Mouse (Mus musculus) forebrain, embryonic 14.5 days (tissue): ENCODE results near the gene Runx1. TPM values are rescaled to one million over a fixed set of nuclear protein-coding genes. Genes with fewer than 3 reads are reported as not detected.
A peak's percentile ranks its signal among the peaks of the same experiment; 100 is the strongest.

Experiments
- ATAC-seq: fragments of 200-750 bp; cut with Nextera tagmentation; 2 replicates; pipeline ENCODE4 v1.8.0; 2017; ENCODE audit warnings: mild to moderate bottlenecking, moderate library complexity
- DNase-seq: peaks from one replicate; pipeline ENCODE4 v3.0.0-alpha.2; 2015; ENCODE audit warnings: low spot score
- H3K27ac ChIP-seq: fragments of 300-500 bp; sonication (generic); 2 replicates; pipeline ENCODE4 v1.5.1; 2014; ENCODE audit warnings: low read depth, mild to moderate bottlenecking, control low read depth, low read length, moderate library complexity
- H3K27me3 ChIP-seq: fragments of 300-500 bp; sonication (generic); replicated peaks from 2 replicates; pipeline ENCODE4 v1.6.1; 2014; ENCODE audit warnings: low read length, control low read depth, mixed read lengths; ENCODE audit not compliant: control insufficient read depth, insufficient read depth
- H3K36me3 ChIP-seq: fragments of 300-500 bp; sonication (generic); 2 replicates; pipeline ENCODE4 v1.6.1; 2014; ENCODE audit warnings: low read length, control low read depth; ENCODE audit not compliant: control insufficient read depth, insufficient read depth
- H3K4me1 ChIP-seq: fragments of 300-500 bp; sonication (generic); 2 replicates; pipeline ENCODE4 v1.6.1; 2014; ENCODE audit warnings: antibody characterized with exemption, low read length, control low read depth; ENCODE audit not compliant: control insufficient read depth, insufficient read depth
- H3K4me2 ChIP-seq: fragments of 300-500 bp; sonication (generic); 2 replicates; pipeline ENCODE4 v1.6.1; 2014; ENCODE audit warnings: mild to moderate bottlenecking, control low read depth, low read length
- H3K4me3 ChIP-seq: fragments of 300-500 bp; sonication (generic); 2 replicates; pipeline ENCODE4 v1.5.1; 2014; ENCODE audit warnings: low read depth, low read length, control low read depth
- H3K9ac ChIP-seq: fragments of 300-500 bp; sonication (generic); 2 replicates; pipeline ENCODE4 v1.6.1; 2014; ENCODE audit warnings: mild to moderate bottlenecking, low read length, control low read depth, moderate library complexity
- H3K9me3 ChIP-seq: fragments of 300-500 bp; sonication (generic); replicated peaks from 2 replicates; pipeline ENCODE4 v1.6.1; 2016; ENCODE audit warnings: low read length, control low read depth, mixed read lengths; ENCODE audit not compliant: control insufficient read depth
- WGBS: fragments of 180-500 bp; shearing (Covaris S2); extraction: QIAGEN DNeasy Blood & Tissue Kit; methylation state at CpG from one replicate; pipeline ENCODE4 v1.1.7; 2014; 5-methylcytosine and 5-hydroxymethylcytosine counted together
- polyA plus RNA-seq: library from polyadenylated mRNA; unstranded; fragments of >200 nt; fragmentation: Nextera tagmentation; extraction: Ambion mirVana; gene quantifications from 2 replicates; pipeline ENCODE4 v1.2.1, GENCODE M21; 2014

The Runx1 gene
- polyA plus RNA-seq, 1 experiment from 2014 or later: 0.39 TPM

DNA sequence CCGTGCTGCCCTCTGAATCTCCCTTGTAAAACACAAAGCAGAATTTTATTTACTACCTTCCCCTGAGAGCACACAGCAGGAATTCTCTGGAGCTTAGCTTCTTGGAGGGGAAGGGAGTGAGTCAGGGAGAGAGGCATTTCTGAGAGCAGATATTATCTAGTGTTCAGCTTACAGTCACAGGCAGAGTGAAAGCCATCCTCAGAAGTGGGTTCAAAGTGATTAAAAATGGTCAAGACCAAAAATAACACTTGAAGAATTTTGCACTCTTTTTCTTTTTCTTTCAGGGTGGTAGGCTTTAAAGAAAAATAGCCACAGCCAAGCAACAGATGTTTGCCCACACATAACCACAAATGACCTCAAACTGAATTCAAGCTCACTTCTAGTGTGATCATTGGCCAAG, 115.8 kb downstream of the Runx1 start:
- 30% methylated on average over 1 of the region's 1 CpGs for WGBS
- Histone ChIP-seq H3K4me1 (no peaks in the 10 kb centered on the region), H3K9me3 (no peaks in the 10 kb centered on the region), H3K4me3 (no peak overlapping the region), H3K36me3 (no peaks in the 10 kb centered on the region), H3K27ac (no peak overlapping the region), H3K4me2 (no peak overlapping the region), H3K9ac (no peak overlapping the region), H3K27me3 (no peaks in the 10 kb centered on the region)
- DNase-seq: no peak
- no peak for ATAC-seq

DNA sequence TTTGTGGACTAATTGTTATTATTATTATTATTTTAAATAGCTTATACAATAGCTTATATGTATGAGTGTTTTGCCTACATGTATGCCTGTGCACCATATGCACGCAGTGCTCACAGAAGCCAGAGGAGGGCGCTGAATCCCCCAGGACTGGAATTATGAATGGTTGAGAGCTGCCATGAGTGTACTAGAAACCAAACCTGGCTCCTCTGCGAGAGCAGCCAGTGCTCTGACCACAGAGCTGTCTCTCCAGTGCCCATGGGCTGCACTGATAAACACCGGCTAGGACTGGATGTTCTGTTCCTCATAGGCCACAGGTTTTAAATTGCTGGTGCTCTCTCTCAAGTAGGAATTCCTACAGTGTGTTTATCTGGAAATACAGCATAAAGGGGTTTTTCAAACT, 117.2 kb downstream of the Runx1 start:
- Histone ChIP-seq H3K4me2 (no peak overlapping the region), H3K36me3 (no peaks in the 10 kb centered on the region), H3K9me3 (no peaks in the 10 kb centered on the region), H3K27me3 (no peaks in the 10 kb centered on the region), H3K4me1 (no peaks in the 10 kb centered on the region), H3K4me3 (no peak overlapping the region), H3K9ac (no peak overlapping the region), H3K27ac (no peak overlapping the region)
- ATAC-seq (no peak), DNase-seq (no peak)
- WGBS: 72% methylated on average over 4 of the region's 4 CpGs

DNA sequence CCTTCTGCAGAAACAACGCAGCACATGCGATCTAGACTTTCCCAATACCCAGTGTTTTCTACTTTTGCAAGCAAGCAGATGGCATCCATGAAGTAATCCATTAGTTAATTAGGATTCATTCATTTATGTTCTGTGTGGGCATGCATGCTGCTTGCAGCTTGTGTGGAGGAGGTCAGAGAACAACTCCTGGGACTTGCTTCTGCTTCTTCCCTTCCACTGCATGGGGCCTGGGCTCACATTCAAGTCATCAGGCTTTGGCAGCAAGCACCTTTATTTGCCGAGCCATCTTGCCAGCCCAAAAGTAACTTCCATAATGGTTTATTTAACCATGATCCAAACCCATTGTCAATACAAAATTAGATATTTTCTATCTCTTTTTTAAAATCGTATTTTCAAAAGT, 118.2 kb downstream of the Runx1 start:
- H3K4me2 ChIP-seq: no peak overlapping the region
- H3K9me3 ChIP-seq: no peaks in the 10 kb centered on the region
- DNase-seq (no peak), ATAC-seq (no peak)
- H3K9ac ChIP-seq: no peak overlapping the region
- H3K4me3 ChIP-seq: no peak overlapping the region
- H3K4me1 ChIP-seq: no peaks in the 10 kb centered on the region
- H3K27me3 ChIP-seq: peaks cover 4% of the 10 kb centered on the region; the same call in 1 of the 2 replicates
- H3K27ac ChIP-seq: no peak overlapping the region
- no peaks in the 10 kb centered on the region for H3K36me3 ChIP-seq
- 72% methylated on average over 4 of the region's 4 CpGs for WGBS

DNA sequence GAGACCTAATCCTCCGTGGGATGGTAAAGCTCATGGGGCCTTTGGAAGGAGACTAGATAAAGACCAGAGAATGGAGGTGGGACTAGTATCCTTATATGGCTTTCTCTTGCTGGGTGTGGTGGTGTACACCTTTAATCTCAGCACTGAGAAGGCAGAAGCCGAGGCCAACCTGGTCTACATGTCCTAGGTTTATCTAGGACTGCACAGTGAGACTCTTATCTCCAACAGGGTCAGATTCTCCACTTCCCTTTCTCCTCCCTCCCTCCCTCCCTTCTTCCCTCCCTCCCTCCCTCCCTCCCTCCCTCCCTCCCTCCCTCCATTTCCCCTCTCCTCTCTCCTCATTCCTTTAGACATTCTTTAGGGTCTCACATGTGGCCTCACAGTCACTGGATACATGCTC, 118.8 kb downstream of the Runx1 start:
- Histone ChIP-seq H3K36me3 (no peaks in the 10 kb centered on the region), H3K9ac (no peak overlapping the region), H3K27me3 (peaks cover 4% of the 10 kb centered on the region; the same call in 1 of the 2 replicates), H3K4me1 (no peaks in the 10 kb centered on the region), H3K27ac (no peak overlapping the region), H3K9me3 (no peaks in the 10 kb centered on the region), H3K4me3 (no peak overlapping the region), H3K4me2 (no peak overlapping the region)
- ATAC-seq (no peak), DNase-seq (no peak)
- WGBS: 71% methylated on average over 2 of the region's 2 CpGs

DNA sequence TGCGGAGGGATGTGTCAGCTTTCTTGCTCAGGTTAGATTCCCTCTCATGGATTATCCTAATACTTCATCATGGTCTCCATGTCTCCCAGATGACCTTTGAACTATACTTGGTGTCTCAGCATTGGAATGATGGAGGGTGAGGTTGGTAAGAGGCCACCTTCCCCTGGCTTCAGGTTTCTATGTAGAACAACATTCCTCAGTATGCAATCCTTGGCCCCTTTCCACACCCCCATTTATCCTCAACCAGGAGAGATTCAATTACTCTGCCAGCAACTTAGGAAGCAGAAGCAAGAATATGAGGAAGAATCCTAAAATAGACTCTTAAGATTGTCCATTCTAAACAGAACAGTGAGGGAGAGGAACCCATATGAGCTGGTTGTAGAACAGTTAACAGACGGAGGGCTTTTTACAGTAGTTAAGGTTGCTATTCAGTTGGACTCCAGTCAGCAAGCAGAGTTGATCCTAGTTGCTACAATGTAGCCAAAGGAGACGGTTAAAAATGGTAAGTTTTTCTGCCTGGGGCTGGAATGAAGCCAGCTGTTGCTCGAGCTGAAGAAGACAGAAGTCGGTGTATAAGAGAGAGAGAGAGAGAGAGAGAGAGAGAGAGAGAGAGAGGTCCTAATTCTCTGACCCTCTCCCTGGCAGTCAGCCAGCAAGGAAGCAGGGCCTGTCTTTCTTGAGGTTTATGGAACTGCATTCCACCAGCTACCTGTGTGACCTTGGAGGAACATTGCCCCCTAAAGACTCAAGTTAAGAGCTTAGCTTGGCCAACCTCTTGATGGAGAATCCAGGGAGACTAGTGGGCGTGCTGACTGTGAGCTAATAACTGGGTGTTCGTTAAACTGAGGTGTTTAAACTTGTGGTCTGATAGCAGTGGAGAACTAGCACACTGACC, 120.1 kb downstream of the Runx1 start:
- WGBS: 62% methylated on average over 7 of the region's 7 CpGs
- DNase-seq (no peak), ATAC-seq (no peak)
- peaks cover 9% of the 10 kb centered on the region for H3K27me3 ChIP-seq
- no peaks in the 10 kb centered on the region for H3K9me3 ChIP-seq
- no peak overlapping the region for H3K9ac ChIP-seq
- H3K4me3 ChIP-seq: no peak overlapping the region
- no peak overlapping the region for H3K4me2 ChIP-seq
- H3K36me3 ChIP-seq: no peaks in the 10 kb centered on the region
- H3K27ac ChIP-seq: no peak overlapping the region
- H3K4me1 ChIP-seq: no peaks in the 10 kb centered on the region

DNA sequence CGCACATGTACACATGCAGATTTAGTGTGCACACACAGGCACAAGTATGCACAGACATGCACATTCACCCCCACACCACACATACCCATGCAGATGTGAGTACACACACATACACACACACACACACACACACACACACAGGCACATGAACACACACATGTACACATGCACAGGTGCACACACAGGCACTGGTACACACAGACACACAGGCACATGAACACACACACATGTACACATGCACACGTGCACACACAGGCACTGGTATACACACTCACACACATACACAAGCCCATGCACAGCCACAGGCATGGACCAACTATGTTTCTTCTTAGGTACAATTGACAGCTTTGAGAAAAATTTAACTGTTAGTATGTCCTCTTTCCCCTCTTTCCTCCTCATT, 122.1 kb downstream of the Runx1 start:
- ATAC-seq: no peak
- Histone ChIP-seq H3K4me1 (no peaks in the 10 kb centered on the region), H3K4me2 (no peak overlapping the region), H3K27me3 (peaks cover 28% of the 10 kb centered on the region), H3K9me3 (no peaks in the 10 kb centered on the region), H3K27ac (no peak overlapping the region), H3K4me3 (no peak overlapping the region), H3K9ac (no peak overlapping the region), H3K36me3 (no peaks in the 10 kb centered on the region)
- 94% methylated on average over 2 of the region's 2 CpGs for WGBS
- no peak for DNase-seq

DNA sequence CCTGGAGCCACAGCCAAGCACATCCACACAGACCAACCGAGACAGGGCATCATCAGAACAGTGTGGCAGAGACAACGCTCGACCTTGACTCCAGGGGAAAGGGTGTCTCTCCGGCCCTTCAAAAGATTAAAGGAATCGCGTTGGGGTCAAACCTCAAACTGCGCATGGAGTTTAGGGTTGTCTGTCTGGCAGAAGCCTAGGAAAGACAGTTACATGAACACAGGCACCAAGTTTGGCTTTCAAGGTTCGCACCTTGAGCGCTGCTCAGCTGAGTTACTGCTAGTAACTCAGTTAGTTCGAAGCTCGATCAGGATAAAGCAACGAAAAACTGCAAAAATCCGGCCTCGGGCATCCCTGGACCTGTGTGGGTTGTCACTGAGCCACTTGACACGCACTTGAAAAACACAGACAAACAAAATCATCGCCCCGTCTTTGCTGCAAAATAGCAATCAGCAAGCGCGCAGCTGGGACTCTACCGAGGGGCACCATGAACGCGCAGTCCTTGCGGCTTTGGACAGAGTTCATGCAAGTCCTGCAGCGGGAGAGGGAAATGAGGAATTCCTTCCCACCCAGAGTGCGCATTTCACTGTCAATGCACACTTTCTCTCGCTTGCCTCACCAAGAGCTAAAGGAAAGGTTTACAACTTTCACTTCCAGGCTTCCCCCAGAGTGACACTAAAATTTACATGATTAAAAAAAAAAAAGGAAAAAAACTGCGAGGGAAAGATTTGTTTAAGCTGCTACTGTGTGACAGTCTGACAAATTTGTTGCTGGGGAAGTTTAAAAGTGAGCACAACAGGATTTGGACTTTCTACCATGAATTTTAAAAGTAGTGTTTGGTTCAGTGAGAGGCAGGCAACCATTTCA, 126.2 kb downstream of the Runx1 start:
- 4% methylated on average over 27 of the region's 27 CpGs for WGBS
- ATAC-seq: no peak
- Histone ChIP-seq H3K9me3 (no peaks in the 10 kb centered on the region), H3K4me3 (no peak overlapping the region), H3K9ac (no peak overlapping the region), H3K4me1 (peaks cover 14% of the 10 kb centered on the region; the same call in 1 of the 2 replicates), H3K4me2 (no peak overlapping the region), H3K36me3 (no peaks in the 10 kb centered on the region), H3K27ac (no peak overlapping the region), H3K27me3 (peaks cover 66% of the 10 kb centered on the region)
- no peak for DNase-seq

DNA sequence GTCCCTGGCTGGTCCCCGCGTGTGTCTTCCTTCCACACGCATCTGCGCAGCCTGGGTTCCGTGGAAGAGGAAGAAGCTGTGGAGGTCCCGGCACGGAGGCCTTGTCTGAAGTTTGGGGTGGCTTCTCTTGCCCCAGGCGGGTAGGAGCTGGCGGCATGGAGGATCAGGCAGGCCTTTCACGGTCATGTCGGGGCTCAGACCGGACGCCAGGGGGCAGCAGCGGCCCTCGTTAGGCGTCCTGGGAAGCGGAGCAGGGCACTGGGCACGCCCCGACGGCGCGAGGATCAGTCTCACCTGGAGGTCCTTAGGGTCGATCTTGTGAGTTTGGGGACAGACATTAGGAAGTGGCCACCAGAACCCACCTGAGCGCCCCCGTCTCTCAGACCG, 127.3 kb downstream of the Runx1 start:
- no peaks in the 10 kb centered on the region for H3K9me3 ChIP-seq
- peaks cover 14% of the 10 kb centered on the region; the same call in 1 of the 2 replicates for H3K4me1 ChIP-seq
- H3K4me3 ChIP-seq: peak overlapping the region; percentile 42
- H3K9ac ChIP-seq: peak overlapping the region; percentile 25
- no peaks in the 10 kb centered on the region for H3K36me3 ChIP-seq
- 0% methylated on average over 26 of the region's 26 CpGs for WGBS
- H3K27ac ChIP-seq: no peak overlapping the region
- DNase-seq (peak; percentile 86), ATAC-seq (peak; percentile 76)
- H3K27me3 ChIP-seq: peaks cover 78% of the 10 kb centered on the region
- peak overlapping the region; percentile 92 for H3K4me2 ChIP-seq
